Mouse (Mus musculus) testis, adult 2 months (tissue): Measurements from ENCODE around the gene Hbs1l. TPM values are rescaled to one million over a fixed set of nuclear protein-coding genes. Genes with fewer than 3 reads are reported as not detected.
"Not testable (repeated sequence)": the region's sequence is repeated elsewhere in the genome, so short reads cannot be mapped to it uniquely, and the experiment has no call there.

Source experiments
- H3K27ac ChIP-seq: fragments of 200-500 bp; 2 replicates; pipeline ENCODE4 v1.5.1; 2012; ENCODE audit warnings: low read depth, low read length; ENCODE audit not compliant: control insufficient read depth, insufficient read depth
- H3K27me3 ChIP-seq: fragments of 200-500 bp; 2 replicates; pipeline ENCODE4 v1.6.1; 2012; ENCODE audit warnings: mild to moderate bottlenecking, low read length, moderate library complexity; ENCODE audit not compliant: control insufficient read depth, insufficient read depth
- H3K36me3 ChIP-seq: fragments of 200-500 bp; 2 replicates; pipeline ENCODE4 v1.6.1; 2012; ENCODE audit warnings: mild to moderate bottlenecking, low read length; ENCODE audit not compliant: control insufficient read depth, insufficient read depth
- H3K4me1 ChIP-seq: fragments of 200-500 bp; 2 replicates; pipeline ENCODE4 v1.6.1; 2012; ENCODE audit warnings: low read length; ENCODE audit not compliant: control insufficient read depth, insufficient read depth
- H3K4me3 ChIP-seq: fragments of 200-500 bp; 2 replicates; pipeline ENCODE4 v1.5.1; 2012; ENCODE audit warnings: low read depth, mild to moderate bottlenecking, low read length, moderate library complexity, mixed read lengths; ENCODE audit not compliant: control insufficient read depth
- CTCF ChIP-seq: fragments of 200-500 bp; IDR thresholded peaks from 2 replicates; pipeline ENCODE4 v1.5.1; 2012; ENCODE audit warnings: low read depth, mild to moderate bottlenecking, inconsistent platforms, low read length, moderate library complexity; ENCODE audit not compliant: control insufficient read depth, insufficient read depth, insufficient replicate concordance
- POLR2A ChIP-seq: fragments of 200-500 bp; IDR thresholded peaks from 2 replicates; pipeline ENCODE4 v1.6.1; 2012; ENCODE audit warnings: low read depth, mild to moderate bottlenecking, inconsistent platforms, low read length, moderate library complexity; ENCODE audit not compliant: control insufficient read depth
- polyA plus RNA-seq: library from polyadenylated mRNA; depleted of rRNA; stranded (reverse); fragments of >200 nt; gene quantifications from 2 replicates; pipeline ENCODE4 v1.2.3, GENCODE M21; 2012

Hbs1l gene
- polyA plus RNA-seq, 1 experiment: 57.5 TPM

- Histone ChIP-seq H3K36me3 (no peaks in the 10 kb centered on the region), H3K27me3 (no peaks in the 10 kb centered on the region), H3K27ac (no peak overlapping the region), H3K4me1 (no peaks in the 10 kb centered on the region), H3K4me3 (no peak overlapping the region)
- TF ChIP-seq POLR2A: no peak
- TF ChIP-seq CTCF: no peak
Measured at GRCm38 (mm10) chr10:21378196-21378944, 82.6 kb downstream of the Hbs1l start.

DNA sequence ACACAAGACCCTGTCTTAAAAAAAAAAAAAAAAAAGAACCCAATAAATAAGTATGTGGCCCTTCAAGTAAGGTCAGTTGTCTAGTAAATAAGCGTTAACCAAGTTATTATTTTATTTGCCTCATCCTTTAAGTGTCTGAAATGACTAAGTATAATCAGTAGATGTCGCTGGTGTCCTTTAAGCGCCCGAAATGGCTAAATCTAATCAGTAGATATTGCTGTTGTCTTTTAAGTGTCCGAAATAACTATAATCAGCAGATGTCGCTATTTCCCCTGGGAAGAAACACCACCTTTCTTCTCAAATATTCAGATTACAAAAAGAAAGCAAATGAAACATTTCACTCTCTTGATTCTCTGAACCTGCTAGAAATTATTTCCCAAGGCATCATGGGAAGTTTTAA, 87.1 kb downstream of the Hbs1l start:
- no peaks in the 10 kb centered on the region for H3K36me3 ChIP-seq
- no peaks in the 10 kb centered on the region for H3K27me3 ChIP-seq
- no peaks in the 10 kb centered on the region for H3K4me1 ChIP-seq
- no peak overlapping the region for H3K27ac ChIP-seq
- H3K4me3 ChIP-seq: no peak overlapping the region
- TF ChIP-seq CTCF (no peak), POLR2A (no peak)

DNA sequence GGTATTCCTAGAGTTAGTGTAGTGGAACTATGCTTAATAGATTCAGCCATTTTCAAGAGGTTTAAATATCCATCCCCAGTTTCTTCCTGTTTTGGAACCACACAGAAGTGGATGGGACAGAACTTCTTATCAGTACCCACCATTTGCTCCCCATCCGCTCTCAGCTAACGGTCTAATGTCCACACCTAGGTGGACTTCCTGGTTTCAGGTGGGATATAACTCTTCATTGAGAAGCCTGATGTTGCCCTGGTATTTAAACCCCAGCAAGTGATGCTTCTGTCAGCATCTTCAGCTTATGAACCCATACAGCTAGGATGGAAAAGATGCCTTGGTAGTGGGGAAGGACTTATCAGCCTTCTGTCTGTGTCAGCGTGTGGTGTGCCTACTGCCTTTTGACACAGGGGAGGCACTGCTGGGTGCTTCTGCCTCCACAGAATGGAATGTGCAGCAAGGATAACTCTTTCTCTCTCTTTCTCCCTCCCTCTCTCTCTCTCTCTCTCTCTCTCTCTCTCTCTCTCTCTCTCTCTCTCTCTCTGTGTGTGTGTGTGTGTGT, 89.4 kb downstream of the Hbs1l start:
- H3K36me3 ChIP-seq: no peaks in the 10 kb centered on the region
- no peak overlapping the region for H3K27ac ChIP-seq
- H3K27me3 ChIP-seq: no peaks in the 10 kb centered on the region
- peaks cover 2% of the 10 kb centered on the region; the same call in 1 of the 2 replicates for H3K4me1 ChIP-seq
- TF ChIP-seq CTCF: no peak
- TF ChIP-seq POLR2A: no peak
- no peak overlapping the region for H3K4me3 ChIP-seq

GRCm38 (mm10) chr10:21389075-21389474, 93.3 kb downstream of the Hbs1l start:
- Histone ChIP-seq H3K36me3 (no peaks in the 10 kb centered on the region), H3K27ac (no peak overlapping the region), H3K4me3 (no peak overlapping the region), H3K4me1 (peaks cover 2% of the 10 kb centered on the region; the same call in 1 of the 2 replicates), H3K27me3 (no peaks in the 10 kb centered on the region)
- TF ChIP-seq CTCF (no peak), POLR2A (no peak)

DNA sequence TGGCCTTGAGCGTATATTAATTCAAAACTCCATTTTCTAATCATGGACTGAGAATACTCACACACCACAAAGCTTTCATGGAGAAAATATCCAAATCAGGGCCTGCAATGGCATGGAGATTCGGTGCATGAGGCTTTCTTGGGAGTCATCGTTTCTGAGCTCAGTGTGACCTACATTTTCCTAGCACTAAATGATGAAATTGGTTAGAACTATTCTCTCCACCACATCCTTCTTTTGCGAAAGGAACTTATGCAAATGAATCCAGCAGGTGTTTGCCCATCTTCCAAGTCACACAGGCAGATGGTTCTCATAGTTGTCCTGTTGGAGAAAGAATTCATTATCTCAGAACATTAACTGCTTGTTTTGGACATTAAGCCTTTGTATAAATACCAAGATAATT, 94.7 kb downstream of the Hbs1l start:
- Histone ChIP-seq H3K27me3 (no peaks in the 10 kb centered on the region), H3K4me3 (no peak overlapping the region), H3K27ac (no peak overlapping the region), H3K4me1 (peaks cover 2% of the 10 kb centered on the region; the same call in 1 of the 2 replicates), H3K36me3 (no peaks in the 10 kb centered on the region)
- TF ChIP-seq CTCF (no peak), POLR2A (no peak)

DNA sequence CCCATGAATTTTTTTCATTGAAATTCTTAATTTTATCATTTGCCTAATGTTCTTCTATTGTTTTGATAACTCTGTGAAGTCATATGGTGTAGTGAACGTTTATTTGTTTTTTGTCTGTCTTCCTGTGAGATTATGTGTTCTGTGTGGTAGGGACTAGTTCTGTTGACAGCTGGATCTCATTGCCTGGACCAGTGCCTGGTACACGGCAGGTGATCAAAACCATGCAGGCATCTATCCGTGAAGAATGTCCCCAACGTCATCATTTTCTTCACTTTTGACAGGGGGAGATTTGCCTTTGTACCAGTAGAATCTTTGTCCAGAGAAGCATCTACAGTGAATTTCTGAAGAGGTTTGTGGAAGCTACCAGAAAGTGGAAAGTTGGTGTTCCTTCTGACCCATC, 95.5 kb downstream of the Hbs1l start:
- Histone ChIP-seq H3K27me3 (no peaks in the 10 kb centered on the region), H3K4me1 (peaks cover 2% of the 10 kb centered on the region; the same call in 1 of the 2 replicates), H3K4me3 (no peak overlapping the region), H3K27ac (no peak overlapping the region), H3K36me3 (no peaks in the 10 kb centered on the region)
- TF ChIP-seq POLR2A (no peak), CTCF (no peak)

GRCm38 (mm10) chr10:21393390-21393789, 97.6 kb downstream of the Hbs1l start:
- no peaks in the 10 kb centered on the region for H3K27me3 ChIP-seq
- no peaks in the 10 kb centered on the region for H3K36me3 ChIP-seq
- no peak for TF ChIP-seq CTCF
- TF ChIP-seq POLR2A: no peak
- H3K4me3 ChIP-seq: no peak overlapping the region
- H3K27ac ChIP-seq: no peak overlapping the region
- H3K4me1 ChIP-seq: peaks cover 2% of the 10 kb centered on the region; the same call in 1 of the 2 replicates

GRCm38 (mm10) chr10:21395426-21396139, 99.8 kb downstream of the Hbs1l start:
- TF ChIP-seq POLR2A: no peak
- no peak for TF ChIP-seq CTCF
- H3K27me3 ChIP-seq: no peaks in the 10 kb centered on the region

DNA sequence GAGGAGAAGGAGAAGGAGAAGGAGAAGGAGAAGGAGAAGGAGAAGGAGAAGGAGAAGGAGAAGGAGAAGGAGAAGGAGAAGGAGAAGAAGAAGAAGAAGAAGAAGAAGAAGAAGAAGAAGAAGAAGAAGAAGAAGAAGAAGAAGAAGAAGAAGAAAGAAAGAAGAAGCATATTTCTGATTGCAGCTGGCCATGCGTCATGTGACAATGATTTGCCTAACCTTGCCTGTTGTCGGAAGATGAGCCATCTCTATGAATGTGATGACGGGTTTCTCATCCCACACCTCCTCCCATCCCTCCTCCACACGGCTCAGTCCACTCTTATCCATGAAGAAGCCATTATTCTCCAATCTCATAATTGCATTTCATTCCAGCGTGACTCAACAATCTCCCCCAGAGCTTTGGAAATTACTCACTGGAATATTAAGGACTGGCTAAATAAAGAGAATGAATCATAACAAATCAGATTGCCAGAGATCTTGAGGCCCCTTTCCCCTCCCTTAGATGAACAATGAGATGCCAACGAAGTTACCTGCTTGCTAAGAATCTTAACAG, 103.2 kb downstream of the Hbs1l start:
- H3K36me3 ChIP-seq, H3K27ac ChIP-seq, H3K4me3 ChIP-seq, H3K27me3 ChIP-seq, H3K4me1 ChIP-seq: not testable (repeated sequence)

More at GRCm38 (mm10) chr10:21395426-21396139, 99.8 kb downstream of the Hbs1l start:
- H3K4me1 ChIP-seq: no peaks in the 10 kb centered on the region
- no peak overlapping the region for H3K27ac ChIP-seq
- H3K36me3 ChIP-seq: no peaks in the 10 kb centered on the region
- no peak overlapping the region for H3K4me3 ChIP-seq
